Mouse (Mus musculus) granulocyte monocyte progenitor cell, adult 5-6 weeks (primary cell): Measurements from ENCODE around the gene C130074G19Rik. TPM values are rescaled to one million over a fixed set of nuclear protein-coding genes. Genes with fewer than 3 reads are reported as not detected.

ENCODE experiments used
- ATAC-seq: replicated peaks from 2 replicates; pipeline ENCODE4 v1.8.0; 2016; ENCODE audit warnings: mild to moderate bottlenecking, moderate TSS enrichment, inconsistent platforms; ENCODE audit not compliant: poor library complexity, severe bottlenecking
- total RNA-seq, 2 experiments: library from RNA; stranded (forward) in 1 of 2; stranded (reverse) in 1 of 2; fragments of 200-712, 200-1000 nt in 1 of 2; fragments of >200 nt in 1 of 2; fragmentation: Nextera tagmentation in 1 of 2; gene quantifications; 2 replicates each; pipeline ENCODE4 v1.2.3; 2014 to 2017

The C130074G19Rik gene
- total RNA-seq, 2 experiments from 2014 or later, result not detected

DNA sequence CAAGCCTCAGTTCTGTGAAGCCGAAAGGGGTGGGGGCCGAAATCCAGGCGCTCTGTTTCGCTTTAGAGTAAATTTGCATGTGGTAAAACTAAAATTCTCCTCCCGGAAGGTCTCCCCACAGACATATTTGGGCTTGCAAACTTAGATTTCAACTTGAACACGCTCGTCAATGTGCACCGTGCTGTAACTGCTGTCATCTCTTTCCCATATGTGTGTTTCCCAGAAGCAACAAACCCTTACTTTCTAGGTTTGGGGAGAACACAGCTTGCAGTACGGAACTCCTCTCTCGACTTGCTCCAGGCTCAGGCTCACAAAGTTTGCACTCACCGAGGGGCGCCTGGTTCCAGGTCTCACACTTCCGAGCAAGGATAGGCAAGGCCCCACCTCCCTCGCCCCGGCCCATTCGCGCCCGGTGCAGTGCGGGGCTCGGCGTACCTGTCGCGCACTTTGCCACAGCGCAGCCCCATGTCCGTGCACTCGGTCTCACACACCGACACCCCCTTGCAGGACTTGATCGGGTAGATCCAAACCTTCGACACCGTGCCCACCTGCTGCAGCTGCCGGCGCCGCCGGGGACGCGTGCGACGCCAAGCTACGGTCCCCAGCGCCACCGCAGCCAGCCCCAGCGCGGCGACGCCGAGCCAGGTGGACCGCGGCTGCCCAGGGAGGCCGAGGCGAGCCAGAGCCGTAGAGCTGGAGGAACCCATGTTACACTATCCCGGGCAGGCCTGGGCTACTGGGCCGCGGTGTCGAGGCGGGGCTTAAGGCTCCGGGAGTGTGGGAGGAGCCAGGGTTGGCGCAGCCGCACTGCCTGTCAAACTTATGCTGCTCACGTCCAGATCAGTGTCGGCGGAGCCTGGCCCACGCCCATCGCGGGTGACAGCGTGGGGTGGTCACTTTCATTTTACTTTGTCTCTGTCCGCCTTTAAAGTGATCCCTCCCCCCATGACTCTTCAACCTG is 37.6 kb downstream of the C130074G19Rik start:
- ATAC-seq, result peak; percentile 89

DNA sequence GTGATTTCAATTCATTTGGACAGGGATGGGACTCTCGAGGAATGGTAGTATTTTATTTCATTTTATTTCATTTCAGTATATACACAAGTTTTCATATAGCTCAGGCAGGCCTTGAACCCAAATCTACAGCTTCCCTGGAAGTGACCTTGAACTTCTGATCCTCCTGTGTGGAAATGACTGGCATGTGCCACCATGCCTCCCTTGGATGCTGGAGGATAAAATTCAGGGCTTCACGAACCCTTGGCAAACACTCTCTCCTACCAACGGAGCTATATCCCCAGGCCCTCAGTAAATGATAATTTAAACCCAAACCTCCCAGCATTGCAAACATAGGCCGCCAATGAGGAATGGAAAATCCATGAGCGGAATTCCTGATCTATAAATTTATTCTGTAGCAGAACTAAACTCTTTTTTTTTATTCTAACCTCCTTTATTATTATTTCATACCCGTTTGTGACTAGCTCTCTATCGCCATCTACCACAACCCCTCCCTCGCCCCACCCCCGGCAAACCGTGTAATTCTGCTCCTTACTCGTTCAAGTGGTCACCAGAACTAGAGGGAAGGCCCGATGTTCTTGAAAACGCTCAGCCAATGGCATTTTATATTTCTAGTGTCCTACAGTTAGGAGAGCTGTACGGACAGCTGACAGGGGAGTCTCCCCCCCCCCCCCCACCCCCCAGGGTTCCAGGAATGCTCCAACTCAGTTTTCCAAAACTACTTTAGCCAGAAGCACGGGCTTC is 38.5 kb downstream of the C130074G19Rik start:
- ATAC-seq, result no peak

DNA sequence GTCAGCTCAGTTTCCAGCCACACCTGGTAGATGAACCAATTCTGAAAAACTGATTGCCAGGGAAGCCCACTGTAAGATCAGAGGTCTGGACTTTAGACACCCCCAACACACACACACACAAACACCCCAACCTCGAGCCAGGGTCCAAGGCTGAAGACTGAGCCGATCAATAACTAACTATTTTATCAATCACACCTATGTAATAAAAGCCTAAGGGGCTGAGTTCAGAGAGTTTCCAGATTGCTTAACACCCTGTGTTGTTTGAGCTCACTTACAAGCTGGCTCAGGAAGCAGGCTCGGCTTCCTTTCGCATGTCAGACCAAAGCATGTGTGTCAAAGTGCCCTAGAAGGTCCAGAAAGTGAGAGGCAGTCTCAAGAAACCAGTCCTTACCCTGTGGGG is 45.4 kb downstream of the C130074G19Rik start:
- ATAC-seq, result no peak

DNA sequence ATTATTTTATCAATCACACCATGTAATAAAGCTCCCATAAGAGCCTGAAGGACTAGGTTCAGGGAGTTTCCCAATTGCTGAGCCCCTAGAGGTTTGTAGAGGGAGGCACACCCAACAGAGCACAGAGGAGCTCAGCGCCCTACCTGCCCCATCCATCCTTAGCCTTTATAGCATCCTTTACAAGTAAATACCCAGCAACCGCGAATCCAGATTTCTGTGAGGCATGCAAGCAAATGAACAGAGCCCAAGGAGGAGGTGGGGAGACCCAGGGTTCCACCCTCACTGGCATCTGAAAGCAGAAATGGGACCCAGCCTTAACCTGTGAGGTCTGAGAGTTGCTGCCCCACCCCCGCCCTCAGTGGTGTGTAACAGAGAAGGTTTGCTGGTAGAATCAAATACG is 46.7 kb downstream of the C130074G19Rik start:
- no peak for ATAC-seq

DNA sequence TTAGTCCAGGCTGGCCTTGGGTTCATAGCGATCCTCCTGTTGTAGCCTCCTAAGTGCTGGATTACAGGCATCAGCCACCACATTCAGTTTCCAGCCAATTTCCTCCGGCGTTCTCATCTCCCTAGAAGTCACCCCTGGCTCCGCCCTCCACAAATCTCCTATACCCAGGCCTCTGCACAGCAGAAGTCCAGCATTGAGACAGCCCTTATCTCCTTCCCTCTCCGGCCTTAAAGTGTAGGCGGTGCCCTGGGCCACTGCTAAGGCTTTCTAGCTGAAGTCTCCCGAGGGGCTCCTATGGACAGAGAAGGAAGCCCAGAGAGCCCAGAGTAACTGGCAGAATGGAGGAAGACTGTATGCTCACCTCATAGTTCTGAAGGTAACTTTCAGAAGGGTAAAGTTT is 49.5 kb downstream of the C130074G19Rik start:
- ATAC-seq, result no peak

DNA sequence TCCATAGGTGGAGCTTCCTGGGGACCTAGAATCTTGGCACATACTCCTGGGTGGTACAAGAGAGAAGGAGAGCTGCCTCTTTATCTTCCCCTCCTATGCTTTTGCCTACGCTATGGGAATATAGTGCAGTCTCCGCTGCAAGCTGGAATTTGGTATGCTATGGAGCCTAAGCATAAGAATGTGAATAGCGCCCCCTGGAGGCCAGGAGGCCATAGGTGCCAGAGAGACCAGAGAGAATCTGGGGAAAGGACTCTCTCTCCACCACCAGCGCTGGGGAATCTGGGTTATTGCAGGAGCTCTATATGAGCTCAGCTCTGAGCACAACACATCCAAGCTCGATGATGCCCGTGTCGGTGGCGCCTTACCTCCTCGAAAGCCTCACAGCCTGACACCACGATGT is 50.8 kb downstream of the C130074G19Rik start:
- ATAC-seq, result peak; percentile 46

DNA sequence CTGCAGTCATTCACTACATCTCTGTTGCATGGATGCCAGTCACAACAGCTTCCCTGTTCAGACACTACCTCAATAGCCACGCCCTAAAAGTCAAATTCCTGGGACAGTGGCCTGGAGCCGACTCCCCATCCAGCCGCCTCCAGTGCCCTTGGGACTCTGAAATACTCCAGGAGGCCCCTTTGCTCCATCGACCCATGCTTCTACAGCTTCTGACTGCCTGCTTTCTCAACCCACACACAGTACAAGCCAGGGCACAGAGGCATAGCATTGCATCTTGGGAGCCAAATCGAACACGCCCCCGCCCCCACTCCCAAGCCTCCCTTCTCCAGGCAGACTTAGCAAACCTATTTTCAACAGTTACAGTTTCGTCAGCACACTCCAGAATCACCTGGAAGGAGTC is 53.1 kb downstream of the C130074G19Rik start:
- ATAC-seq, result no peak

DNA sequence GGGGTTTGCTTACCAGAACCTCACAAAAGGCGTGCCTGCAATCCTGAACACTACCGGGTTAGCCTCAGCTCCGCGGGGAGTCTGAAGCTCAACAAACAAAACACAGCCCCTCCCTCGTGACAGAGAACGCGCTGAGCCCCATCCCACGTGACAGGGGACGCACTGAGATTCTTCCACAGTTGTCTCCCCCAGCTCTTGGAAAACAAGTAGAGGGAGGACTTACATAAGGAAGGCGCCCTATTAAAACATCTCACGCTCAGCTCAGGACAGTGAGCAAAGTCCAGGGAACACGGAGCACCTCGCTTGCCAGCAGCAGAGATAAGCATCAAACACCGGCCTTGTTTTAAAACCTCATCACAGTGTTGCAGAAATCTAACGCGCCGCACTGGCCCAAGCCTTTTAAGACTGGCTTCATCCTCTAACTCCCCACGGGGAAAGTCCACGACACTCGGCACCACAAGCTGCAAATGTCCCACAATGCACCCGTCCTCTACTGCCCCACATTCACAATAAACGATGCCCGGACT is 55.8 kb downstream of the C130074G19Rik start:
- ATAC-seq, result no peak

DNA sequence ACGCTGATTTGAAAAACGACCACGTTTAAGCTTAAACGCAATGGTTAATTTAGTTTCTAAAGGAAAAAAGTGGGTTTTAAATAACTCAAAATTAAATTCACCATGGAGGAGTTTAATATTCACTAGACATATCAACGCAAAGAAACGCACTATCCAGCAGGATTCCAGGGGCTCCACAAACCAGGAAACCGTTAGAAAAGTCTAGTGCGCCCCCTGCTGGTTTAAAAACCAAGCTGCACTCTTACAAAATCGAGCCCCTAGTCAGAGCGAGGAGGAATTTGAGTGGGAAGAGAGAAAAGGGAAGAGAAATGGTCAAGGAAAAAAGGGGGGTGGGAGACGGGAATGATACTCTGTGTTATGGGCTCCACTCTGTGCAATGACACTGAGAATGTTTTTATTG is 57.9 kb downstream of the C130074G19Rik start:
- peak; percentile 46 for ATAC-seq

DNA sequence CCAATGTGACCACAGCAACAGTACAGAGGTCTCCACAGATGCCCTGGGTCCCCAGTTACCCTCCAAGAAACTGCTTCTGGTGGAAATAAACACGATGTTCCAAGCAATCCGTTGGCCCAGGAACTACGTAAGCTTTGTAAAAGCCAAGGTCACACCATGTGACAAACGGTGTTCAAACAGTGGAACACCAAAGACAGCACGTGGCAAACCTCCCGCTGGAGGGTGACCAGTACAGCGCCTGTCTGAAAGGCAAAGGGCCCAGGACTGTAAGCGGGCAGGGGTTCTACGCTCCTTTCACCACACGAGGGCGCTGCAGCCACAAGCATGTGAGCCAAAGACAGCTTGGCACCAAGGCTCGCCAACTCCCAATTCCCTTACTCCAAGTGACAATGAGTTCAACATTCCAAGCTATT is 58.6 kb downstream of the C130074G19Rik start:
- ATAC-seq, result peak; percentile 95

DNA sequence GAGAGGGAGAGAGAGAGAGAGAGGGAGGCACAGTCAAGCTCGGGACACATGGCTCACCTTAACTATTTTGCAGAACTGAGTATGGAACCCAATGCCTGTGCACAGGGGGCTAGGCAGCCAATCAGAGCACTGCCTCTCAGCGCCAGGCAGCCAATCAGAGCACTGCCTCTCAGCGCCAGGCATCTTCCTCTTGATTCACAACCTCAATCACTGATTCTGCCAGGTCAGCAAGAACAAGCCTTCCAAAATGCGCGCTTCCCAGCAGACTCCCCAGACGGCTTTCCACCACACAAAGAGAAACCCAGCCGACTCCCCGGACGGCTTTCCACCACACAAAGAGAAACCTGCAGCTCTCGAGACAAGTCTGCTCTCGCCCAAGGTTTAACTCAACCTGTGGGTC is 60.3 kb downstream of the C130074G19Rik start:
- ATAC-seq, result no peak

Other genes starting within 250 kb of the C130074G19Rik start
- 5.1 and 6.4 TPM in 2 replicates for gene Hlx, start 150.6 kb downstream of the C130074G19Rik start, total RNA-seq (2014; fragmentation: Nextera tagmentation)
- gene Hlx, start 150.6 kb downstream of the C130074G19Rik start, total RNA-seq (2017), result 9.5 and 10.5 TPM in 2 replicates
- gene Marc1, start 71.9 kb downstream of the C130074G19Rik start, total RNA-seq (2014; fragmentation: Nextera tagmentation), result not detected in 2 replicates
- 0.26 TPM in 1 of 2 replicates, not detected in the other for gene Marc1, start 71.9 kb downstream of the C130074G19Rik start, total RNA-seq (2017)
- gene Marc2, start 36.8 kb downstream of the C130074G19Rik start, total RNA-seq (2014; fragmentation: Nextera tagmentation), result 188 and 207 TPM in 2 replicates
- gene Marc2, start 36.8 kb downstream of the C130074G19Rik start, total RNA-seq (2017), result 65.2 and 82.6 TPM in 2 replicates
- not detected in 2 replicates for gene Mark1, start 116.4 kb upstream of the C130074G19Rik start, total RNA-seq (2014; fragmentation: Nextera tagmentation)
- gene Mark1, start 116.4 kb upstream of the C130074G19Rik start, total RNA-seq (2017), result not detected in 2 replicates